Mouse (Mus musculus) lung, embryonic 15.5 days (tissue): ENCODE data around the gene Qser1. TPM values are rescaled to one million over a fixed set of nuclear protein-coding genes. Genes with fewer than 3 reads are reported as not detected.

Source experiments
- ATAC-seq: fragments of 200-750 bp; cut with Nextera tagmentation; 2 replicates; pipeline ENCODE4 v1.8.0; 2017; ENCODE audit warnings: moderate number of reproducible peaks, borderline replicate concordance; ENCODE audit not compliant: low FRiP score, low TSS enrichment; ENCODE audit errors: extremely low read depth
- H3K27ac ChIP-seq: fragments of 300-500 bp; sonication (generic); 2 replicates; pipeline ENCODE4 v1.5.1; 2015; ENCODE audit warnings: moderate library complexity, mild to moderate bottlenecking, inconsistent platforms
- H3K27me3 ChIP-seq: fragments of 300-500 bp; sonication (generic); 2 replicates; pipeline ENCODE4 v1.6.1; 2015; ENCODE audit warnings: inconsistent platforms
- H3K36me3 ChIP-seq: fragments of 300-500 bp; sonication (generic); 2 replicates; pipeline ENCODE4 v1.6.1; 2015; ENCODE audit warnings: inconsistent platforms
- H3K4me1 ChIP-seq: fragments of 300-500 bp; sonication (generic); 2 replicates; pipeline ENCODE4 v1.6.1; 2015; ENCODE audit warnings: inconsistent platforms
- H3K4me2 ChIP-seq: fragments of 300-500 bp; sonication (generic); 2 replicates; pipeline ENCODE4 v1.6.1; 2015; ENCODE audit warnings: inconsistent platforms, mild to moderate bottlenecking, moderate library complexity
- H3K4me3 ChIP-seq: fragments of 300-500 bp; sonication (generic); 2 replicates; pipeline ENCODE4 v1.5.1; 2015; ENCODE audit warnings: mild to moderate bottlenecking, inconsistent platforms
- H3K9ac ChIP-seq: fragments of 300-500 bp; sonication (generic); 2 replicates; pipeline ENCODE4 v1.6.1; 2015; ENCODE audit warnings: inconsistent platforms
- H3K9me3 ChIP-seq: fragments of 300-500 bp; sonication (generic); 2 replicates; pipeline ENCODE4 v1.6.1; 2016; ENCODE audit warnings: inconsistent platforms
- WGBS: fragments of 180-500 bp; shearing (Covaris S2); methylation state at CpG from one replicate; pipeline ENCODE4 v1.1.7; 2015; 5-methylcytosine and 5-hydroxymethylcytosine counted together
- polyA plus RNA-seq: library from polyadenylated mRNA; unstranded; fragments of >200 nt; fragmentation: Nextera tagmentation; extraction: Ambion mirVana; gene quantifications from 2 replicates; pipeline ENCODE4 v1.2.1, GENCODE M21; 2015

The Qser1 gene
- polyA plus RNA-seq, 1 experiment from 2014 or later: 9.1 TPM

DNA sequence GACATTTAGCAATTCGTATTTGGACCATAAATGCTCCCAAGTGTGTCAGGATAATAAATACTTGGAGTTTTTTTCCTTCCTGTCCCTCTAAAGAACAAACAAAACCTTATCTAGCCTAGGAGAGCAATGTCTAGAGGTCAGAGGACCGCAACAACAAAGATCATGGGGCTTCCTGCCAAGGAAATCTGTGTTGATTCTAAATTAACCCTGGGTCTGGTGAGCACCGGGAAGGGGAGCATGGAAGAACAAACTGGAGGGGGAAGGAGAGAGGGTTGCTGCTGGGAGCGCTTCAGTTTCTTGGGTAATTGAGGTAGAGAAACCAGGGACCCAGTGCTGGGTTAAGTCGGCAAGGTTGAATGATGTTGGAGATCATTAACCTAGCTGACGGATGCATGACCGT is 73.4 kb downstream of the Qser1 start:
- Histone ChIP-seq H3K27ac (no peak overlapping the region), H3K36me3 (no peaks in the 10 kb centered on the region), H3K4me2 (peak overlapping the region; percentile 93), H3K4me1 (peaks cover 7% of the 10 kb centered on the region; the same call in 1 of the 2 replicates), H3K4me3 (peak overlapping the region; percentile 73), H3K9ac (peak overlapping the region; percentile 67; the same call in 1 of the 2 replicates), H3K27me3 (0 out of 2 replicates have a peak, but pooled peaks cover 2% of the 10 kb centered on the region), H3K9me3 (no peaks in the 10 kb centered on the region)
- ATAC-seq: no peak
- 7% methylated on average over 7 of the region's 7 CpGs for WGBS

DNA sequence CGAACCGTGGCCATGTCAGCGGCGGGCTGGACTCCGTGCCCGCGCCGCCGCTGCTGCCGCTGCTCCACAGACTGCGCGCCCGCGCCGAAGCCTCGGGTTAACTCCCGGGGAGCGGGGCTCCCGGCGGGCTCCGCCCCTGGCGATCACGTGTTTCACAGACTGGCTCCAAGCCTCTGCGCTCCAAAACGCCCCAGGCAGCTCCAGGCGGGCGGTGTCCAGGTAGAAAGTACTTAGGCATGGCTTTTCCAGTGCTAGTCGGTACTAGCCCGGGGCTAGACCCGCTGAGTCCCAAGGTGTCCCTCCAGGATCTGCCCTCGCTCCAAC is 73.9 kb downstream of the Qser1 start, which contains the start of gene Depdc7:
Gene Depdc7, minus strand, starts transcription at position 138 of the 324 bp plus-strand sequence.
- under 1% methylated on average over 31 of the region's 31 CpGs for WGBS
- Histone ChIP-seq H3K4me2 (peak within 1 kb of the TSS; percentile 93), H3K9me3 (no peaks in the 10 kb centered on the region), H3K27me3 (0 out of 2 replicates have a peak, but pooled peaks cover 2% of the 10 kb centered on the region), H3K27ac (peak within 1 kb of the TSS; percentile 49; the same call in 1 of the 2 replicates), H3K9ac (peak within 1 kb of the TSS; percentile 67), H3K36me3 (no peaks in the 10 kb centered on the region), H3K4me1 (peaks cover 7% of the 10 kb centered on the region; the same call in 1 of the 2 replicates), H3K4me3 (peak within 1 kb of the TSS; percentile 73)
- peak; percentile 93 for ATAC-seq

DNA sequence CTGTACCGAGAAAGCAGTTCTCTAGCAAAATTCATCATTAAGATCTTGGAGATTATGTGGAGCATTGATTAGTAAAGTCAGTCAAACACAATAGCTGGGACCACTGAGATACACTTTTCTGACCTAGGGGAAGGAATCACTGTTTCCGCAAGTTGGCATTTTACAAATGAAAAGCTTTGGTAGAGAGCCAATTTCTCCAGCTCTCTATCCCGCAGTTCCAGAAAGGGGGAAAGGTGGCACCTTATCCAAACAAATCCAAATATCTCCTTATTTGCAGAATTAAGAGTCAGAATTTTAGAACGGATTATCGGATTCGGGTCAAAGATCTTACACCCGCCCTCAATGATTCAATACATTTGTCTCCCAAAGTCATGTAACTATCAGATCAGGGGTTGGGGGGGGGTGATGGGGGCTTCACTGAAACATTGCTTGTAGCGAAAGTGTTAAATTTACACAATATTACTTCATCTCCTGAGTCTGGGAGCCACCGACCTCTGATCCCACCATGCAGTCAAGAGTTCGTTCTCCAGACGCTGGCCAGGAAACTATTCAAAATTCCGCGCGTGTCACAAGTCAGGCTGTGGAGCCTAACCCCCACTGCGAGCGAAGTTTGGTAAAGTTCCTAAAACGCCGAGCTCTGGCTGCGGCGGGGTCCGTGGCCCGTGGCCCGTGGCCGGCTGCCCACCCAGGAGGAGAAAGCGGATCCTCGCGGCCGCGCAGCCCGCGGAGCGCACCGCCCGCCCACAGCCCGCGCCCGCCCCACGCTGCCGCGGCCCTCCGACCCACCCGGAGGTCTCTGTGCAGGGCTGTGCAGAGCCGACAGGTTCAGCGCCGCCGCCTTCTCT is 74.4 kb downstream of the Qser1 start:
- H3K9ac ChIP-seq: peak overlapping the region; percentile 67
- H3K4me3 ChIP-seq: peak overlapping the region; percentile 73
- peak overlapping the region; percentile 49; the same call in 1 of the 2 replicates for H3K27ac ChIP-seq
- H3K4me2 ChIP-seq: peak overlapping the region; percentile 93
- no peaks in the 10 kb centered on the region for H3K36me3 ChIP-seq
- no peaks in the 10 kb centered on the region for H3K9me3 ChIP-seq
- 3% methylated on average over 45 of the region's 46 CpGs for WGBS
- H3K4me1 ChIP-seq: peaks cover 7% of the 10 kb centered on the region; the same call in 1 of the 2 replicates
- H3K27me3 ChIP-seq: 0 out of 2 replicates have a peak, but pooled peaks cover 2% of the 10 kb centered on the region
- ATAC-seq: no peak; the same call in 1 of the 2 replicates

DNA sequence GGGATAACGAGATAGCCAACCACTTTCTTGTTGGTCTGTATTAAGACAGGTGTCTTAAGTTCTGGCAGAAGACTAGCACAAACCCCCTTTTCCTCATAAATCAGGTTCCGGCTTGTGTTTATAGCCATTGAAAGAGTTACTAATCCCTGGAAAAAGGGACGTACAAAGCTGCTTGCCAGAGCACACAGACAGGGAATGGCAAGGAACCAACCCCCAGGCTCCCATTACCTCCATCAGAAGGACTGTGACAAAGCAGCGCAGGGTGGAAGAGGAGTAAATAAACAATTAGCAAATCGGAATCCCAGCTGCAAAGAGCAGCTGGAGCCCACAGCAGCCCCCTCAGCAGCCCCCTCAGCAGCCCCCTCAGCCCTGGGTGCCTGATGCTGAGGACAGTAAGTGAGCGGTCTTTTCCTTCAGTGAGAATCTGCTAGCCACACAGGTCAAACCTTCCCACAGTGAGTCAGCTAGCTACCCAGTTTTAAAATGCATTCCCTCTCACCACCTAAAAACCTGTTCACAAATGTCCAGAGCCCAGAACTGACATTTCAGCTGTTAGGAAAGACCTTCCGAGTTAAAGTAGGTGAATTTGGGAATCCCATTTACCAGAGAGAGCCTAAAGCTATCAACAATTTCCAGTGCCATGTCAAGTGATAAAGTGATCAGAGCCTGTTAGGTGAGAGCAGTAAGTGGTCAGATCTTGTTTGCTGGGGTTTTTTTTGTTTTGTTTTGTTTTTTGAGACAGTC is 75.4 kb downstream of the Qser1 start:
- 45% methylated on average over 7 of the region's 7 CpGs for WGBS
- no peaks in the 10 kb centered on the region for H3K36me3 ChIP-seq

DNA sequence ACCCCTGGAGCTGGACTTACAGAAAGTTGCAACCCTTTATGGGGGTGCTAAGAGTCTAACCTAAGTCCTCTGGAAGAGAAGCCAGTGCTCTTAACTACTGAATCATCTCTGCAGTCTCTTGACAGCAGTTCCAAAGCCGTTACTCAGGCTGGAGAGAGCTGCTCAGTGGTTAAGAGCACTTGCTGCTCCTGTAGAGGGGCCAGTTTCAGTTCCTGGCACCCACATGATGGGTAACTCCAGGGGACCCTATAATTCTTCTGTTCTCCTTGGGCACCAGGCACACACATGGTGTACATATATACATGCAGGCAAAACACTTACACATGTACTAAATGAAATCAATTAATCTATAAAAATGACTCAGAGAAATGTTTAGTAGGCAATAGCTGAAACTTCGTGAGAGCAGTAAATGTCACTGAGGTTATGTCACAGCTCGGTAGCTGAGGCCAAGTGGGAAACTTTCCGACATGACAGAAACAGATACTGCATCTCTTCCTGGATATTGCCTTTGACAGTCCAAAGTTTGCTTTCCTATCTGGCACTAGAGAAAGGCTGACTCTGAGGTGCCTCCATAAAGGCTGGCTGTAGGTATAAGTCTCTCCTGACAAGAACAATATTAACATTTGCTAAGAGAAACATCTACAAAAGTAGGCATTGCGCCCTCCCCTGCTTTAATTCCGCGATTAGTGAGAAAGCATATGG is 76.2 kb downstream of the Qser1 start:
- H3K4me1 ChIP-seq: peaks cover 7% of the 10 kb centered on the region; the same call in 1 of the 2 replicates
- WGBS: 57% methylated on average over 7 of the region's 7 CpGs
- H3K27ac ChIP-seq: no peak overlapping the region
- H3K9ac ChIP-seq: no peak overlapping the region
- H3K4me2 ChIP-seq: no peak overlapping the region
- 0 out of 2 replicates have a peak, but pooled peaks cover 2% of the 10 kb centered on the region for H3K27me3 ChIP-seq
- no peaks in the 10 kb centered on the region for H3K9me3 ChIP-seq
- H3K36me3 ChIP-seq: no peaks in the 10 kb centered on the region
- H3K4me3 ChIP-seq: no peak overlapping the region
- no peak for ATAC-seq

More for the DNA sequence above, 75.4 kb downstream of the Qser1 start:
- peak overlapping the region; percentile 93; the same call in 1 of the 2 replicates for H3K4me2 ChIP-seq
- H3K9me3 ChIP-seq: no peaks in the 10 kb centered on the region
- no peak overlapping the region for H3K9ac ChIP-seq
- no peak overlapping the region for H3K27ac ChIP-seq
- H3K4me1 ChIP-seq: peaks cover 7% of the 10 kb centered on the region; the same call in 1 of the 2 replicates
- ATAC-seq: no peak
- no peak overlapping the region for H3K4me3 ChIP-seq
- H3K27me3 ChIP-seq: 0 out of 2 replicates have a peak, but pooled peaks cover 2% of the 10 kb centered on the region

DNA sequence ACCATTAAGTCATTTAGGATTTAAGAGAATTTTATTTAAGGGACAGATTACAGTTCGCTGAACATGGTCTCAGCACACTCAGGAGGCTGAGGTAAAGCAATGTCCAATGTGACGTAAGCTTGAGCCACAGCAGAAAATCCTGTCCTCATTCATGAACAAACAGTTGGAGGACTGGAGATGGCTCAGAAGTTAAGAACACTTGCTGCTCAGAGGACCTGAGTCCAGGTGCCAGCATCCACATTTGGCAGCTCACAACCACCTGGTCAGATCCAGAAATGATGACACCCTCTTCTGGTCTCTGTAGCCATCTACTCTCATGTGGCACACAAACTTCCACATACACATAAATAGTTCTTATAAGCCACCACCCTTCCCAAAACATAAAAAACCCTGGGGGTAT is 76.9 kb downstream of the Qser1 start:
- Histone ChIP-seq H3K4me3 (no peak overlapping the region), H3K36me3 (no peaks in the 10 kb centered on the region), H3K4me1 (peaks cover 7% of the 10 kb centered on the region; the same call in 1 of the 2 replicates), H3K4me2 (no peak overlapping the region), H3K27me3 (0 out of 2 replicates have a peak, but pooled peaks cover 2% of the 10 kb centered on the region), H3K27ac (no peak overlapping the region), H3K9me3 (no peaks in the 10 kb centered on the region), H3K9ac (no peak overlapping the region)
- no peak for ATAC-seq
- WGBS: 86% methylated on average over 2 of the region's 2 CpGs

DNA sequence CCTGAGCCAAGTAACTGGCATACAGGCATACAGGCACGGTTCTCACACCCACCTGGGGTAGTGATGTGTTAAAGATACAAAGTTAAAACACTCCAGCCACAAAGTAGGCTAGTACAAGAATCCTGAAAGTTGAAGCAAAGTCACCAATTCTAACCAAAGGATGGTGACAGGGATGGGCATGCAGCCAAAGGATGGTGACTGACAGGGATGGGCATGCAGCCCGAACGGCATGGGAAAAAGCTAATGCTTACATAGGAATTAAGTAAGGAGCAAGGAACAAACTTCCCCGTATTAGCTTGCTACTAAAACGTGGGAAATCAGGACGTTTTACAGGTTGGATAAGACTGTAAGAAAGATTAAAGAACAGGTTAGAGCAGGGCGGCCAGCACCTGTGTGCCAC is 80.3 kb downstream of the Qser1 start:
- H3K4me1 ChIP-seq: no peaks in the 10 kb centered on the region; the same call in 1 of the 2 replicates
- H3K9ac ChIP-seq: no peak overlapping the region
- no peak overlapping the region for H3K4me2 ChIP-seq
- H3K36me3 ChIP-seq: no peaks in the 10 kb centered on the region
- H3K27me3 ChIP-seq: 0 out of 2 replicates have a peak, but pooled peaks cover 2% of the 10 kb centered on the region
- ATAC-seq: no peak
- H3K9me3 ChIP-seq: no peaks in the 10 kb centered on the region
- H3K27ac ChIP-seq: no peak overlapping the region
- no peak overlapping the region for H3K4me3 ChIP-seq
- WGBS: 58% methylated on average over 7 of the region's 7 CpGs

DNA sequence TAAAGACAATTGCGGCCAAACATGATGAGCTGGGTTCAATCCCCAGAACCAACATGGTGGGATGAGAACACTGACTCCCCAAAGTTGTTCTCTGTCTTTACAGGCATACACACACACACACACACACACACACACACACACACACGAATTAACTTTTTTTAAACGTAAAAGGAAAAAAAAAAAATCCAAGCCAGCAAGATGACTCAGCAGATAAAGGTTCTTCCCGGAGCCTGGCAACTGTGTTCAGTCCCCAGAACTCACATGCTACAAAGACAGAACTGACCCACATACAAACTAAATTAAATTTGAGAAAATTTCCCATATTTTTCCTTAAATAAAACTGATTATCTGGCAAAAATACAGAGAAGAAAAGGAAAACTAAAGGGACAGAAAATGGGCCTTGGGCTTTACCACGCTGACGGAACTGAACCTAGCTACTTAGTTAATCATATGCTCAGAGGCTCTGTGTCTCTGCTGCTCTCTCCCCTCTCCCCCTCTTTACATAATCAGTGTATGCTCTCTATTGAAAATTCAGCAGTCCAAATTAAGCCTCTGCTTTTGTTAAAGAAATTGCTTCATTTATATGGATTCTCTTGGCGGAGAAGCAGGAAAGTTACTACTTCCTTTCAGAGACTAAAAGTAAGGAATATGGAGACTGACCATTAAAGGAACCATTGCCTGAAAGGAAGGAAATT is 83.9 kb downstream of the Qser1 start:
- Histone ChIP-seq H3K4me2 (no peak overlapping the region), H3K4me1 (peaks cover 4% of the 10 kb centered on the region), H3K9me3 (no peaks in the 10 kb centered on the region), H3K36me3 (no peaks in the 10 kb centered on the region), H3K27ac (no peak overlapping the region), H3K9ac (no peak overlapping the region), H3K27me3 (no peaks in the 10 kb centered on the region), H3K4me3 (no peak overlapping the region)
- 69% methylated on average over 7 of the region's 7 CpGs for whole genome bisulfite sequencing
- ATAC-seq: no peak

DNA sequence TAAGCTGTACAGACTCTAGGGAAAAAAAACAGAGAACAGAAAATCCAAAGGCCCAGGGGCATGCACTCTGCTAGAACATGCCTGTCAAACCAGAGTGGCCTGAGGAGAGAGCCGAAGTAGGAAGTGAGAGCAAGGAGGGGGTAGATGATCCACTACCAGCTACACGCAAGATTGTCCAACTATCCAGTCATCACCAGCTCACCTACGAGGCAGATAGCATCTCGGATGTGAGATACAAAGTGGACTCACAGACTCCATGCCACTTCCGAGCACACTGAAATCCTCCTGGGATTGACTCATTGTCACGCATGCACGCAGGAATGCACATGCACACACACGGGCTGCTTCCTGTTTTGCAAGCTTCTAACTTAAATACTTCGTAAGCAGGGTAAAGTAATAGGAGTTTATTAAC is 84.5 kb downstream of the Qser1 start:
- Histone ChIP-seq H3K4me3 (no peak overlapping the region), H3K4me1 (peaks cover 6% of the 10 kb centered on the region), H3K27me3 (no peaks in the 10 kb centered on the region), H3K9me3 (no peaks in the 10 kb centered on the region), H3K36me3 (no peaks in the 10 kb centered on the region), H3K9ac (no peak overlapping the region), H3K4me2 (no peak overlapping the region), H3K27ac (no peak overlapping the region)
- no peak for ATAC-seq
- 74% methylated on average over 9 of the region's 9 CpGs for WGBS

DNA sequence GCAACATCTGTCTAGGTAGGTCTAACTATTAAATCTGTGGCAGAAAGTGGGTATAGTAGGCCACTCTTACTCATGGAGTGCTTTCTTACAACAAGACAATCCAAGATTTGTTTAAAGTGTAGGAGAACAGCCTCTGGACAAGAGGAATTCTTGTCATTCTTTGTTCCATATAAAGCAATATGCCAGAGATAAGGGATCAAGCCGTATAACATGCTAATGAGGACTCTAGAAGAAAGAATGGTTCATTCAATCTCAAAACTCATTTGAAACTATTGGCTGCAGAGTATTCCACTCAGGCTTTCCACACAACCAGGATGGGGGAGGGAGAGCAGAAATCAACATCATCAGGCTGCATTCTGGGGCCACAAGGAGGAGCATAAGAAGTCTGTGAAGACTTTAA is 89.2 kb downstream of the Qser1 start:
- H3K9me3 ChIP-seq: no peaks in the 10 kb centered on the region
- H3K27me3 ChIP-seq: no peaks in the 10 kb centered on the region
- H3K4me1 ChIP-seq: peaks cover 6% of the 10 kb centered on the region
- H3K4me3 ChIP-seq: no peak overlapping the region
- H3K4me2 ChIP-seq: no peak overlapping the region
- no peaks in the 10 kb centered on the region for H3K36me3 ChIP-seq
- ATAC-seq: no peak; the same call in 1 of the 2 replicates
- H3K9ac ChIP-seq: no peak overlapping the region
- WGBS: 30% methylated on average over 1 of the region's 1 CpGs
- peak overlapping the region; percentile 55; the same call in 1 of the 2 replicates for H3K27ac ChIP-seq

DNA sequence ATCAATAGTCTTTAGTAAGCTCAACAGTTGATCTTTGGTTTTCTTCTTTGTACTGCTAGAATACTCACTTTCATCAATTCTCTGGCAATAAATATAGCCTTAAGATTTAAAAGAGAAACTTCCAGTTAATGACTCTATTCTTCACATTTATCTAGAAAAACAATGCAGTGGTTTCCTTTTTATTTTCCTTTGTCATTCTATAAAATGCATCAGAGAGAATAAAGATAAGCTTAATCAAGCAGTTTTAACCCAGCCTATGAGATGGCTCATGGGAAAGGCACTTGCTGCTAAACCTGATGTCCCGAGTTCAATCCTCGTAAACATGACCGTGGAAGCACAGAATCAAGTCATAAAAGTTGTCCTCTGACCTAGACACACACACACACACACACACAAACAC is 94.5 kb downstream of the Qser1 start:
- H3K27ac ChIP-seq: no peak overlapping the region
- no peaks in the 10 kb centered on the region for H3K27me3 ChIP-seq
- 75% methylated on average over 3 of the region's 3 CpGs for WGBS
- H3K4me2 ChIP-seq: no peak overlapping the region
- ATAC-seq: no peak
- no peaks in the 10 kb centered on the region for H3K36me3 ChIP-seq
- H3K9ac ChIP-seq: no peak overlapping the region
- H3K4me1 ChIP-seq: no peaks in the 10 kb centered on the region
- no peaks in the 10 kb centered on the region for H3K9me3 ChIP-seq
- H3K4me3 ChIP-seq: no peak overlapping the region
